Mouse (Mus musculus) testis, adult 10 weeks (tissue): Measurements from ENCODE around the gene Btbd35f17. TPM values are rescaled to one million over a fixed set of nuclear protein-coding genes. Genes with fewer than 3 reads are reported as not detected.

Experiments
- polyA plus RNA-seq: library from polyadenylated mRNA; stranded (reverse); fragments of 350-450 nt; fragmentation: Illumina TruSeq; extraction: RNeasy Lipid Tissue Mini Kit (QIAGEN cat#74804); gene quantifications from one replicate; pipeline ENCODE4 v1.2.3, GENCODE M21; 2014; ENCODE audit warnings: low read depth, low replicate concordance

The Btbd35f17 gene
- 5.0 TPM for polyA plus RNA-seq

GRCm38 (mm10) chrX:4370336-4370735, at the start of gene Btbd35f17:
Btbd35f17 (plus strand) TSS chrX:4370636.

Other genes with a start within 250 kb of the Btbd35f17 start
- 3.5 TPM for gene Btbd35f28, start 174.1 kb upstream of the Btbd35f17 start, polyA plus RNA-seq
- 4.6 TPM for gene Btbd35f20, start 79.4 kb upstream of the Btbd35f17 start, polyA plus RNA-seq